Mouse (Mus musculus): ENCODE measurements around the gene Mfsd6.

- TF ChIP-seq CTCF (IDR thresholded peaks at IDR 0.05; ENCODE audit: extremely low read depth, insufficient read depth, insufficient read length, insufficient replicate concordance): no peak
- no peak for TF ChIP-seq POLR2A (IDR thresholded peaks at IDR 0.05; ENCODE audit: low read depth, low read length)
Measured at GRCm38 (mm10) chr1:52640736-52641135, 86.5 kb downstream of the Mfsd6 start.
